Mouse (Mus musculus) lung, adult 2 months (tissue): ENCODE data around the gene Cpe.

ENCODE experiments used
- CTCF ChIP-seq: fragments of 200-500 bp; IDR thresholded peaks from 2 replicates; pipeline ENCODE4 v1.5.1; 2011; ENCODE audit warnings: mild to moderate bottlenecking, low read length, control low read depth; ENCODE audit not compliant: insufficient read depth
- POLR2A ChIP-seq: fragments of 200-500 bp; IDR thresholded peaks from 2 replicates; pipeline ENCODE4 v1.6.1; 2011; ENCODE audit warnings: low read depth, mild to moderate bottlenecking, control low read depth, low read length, borderline replicate concordance; ENCODE audit errors: extremely low read depth

DNA sequence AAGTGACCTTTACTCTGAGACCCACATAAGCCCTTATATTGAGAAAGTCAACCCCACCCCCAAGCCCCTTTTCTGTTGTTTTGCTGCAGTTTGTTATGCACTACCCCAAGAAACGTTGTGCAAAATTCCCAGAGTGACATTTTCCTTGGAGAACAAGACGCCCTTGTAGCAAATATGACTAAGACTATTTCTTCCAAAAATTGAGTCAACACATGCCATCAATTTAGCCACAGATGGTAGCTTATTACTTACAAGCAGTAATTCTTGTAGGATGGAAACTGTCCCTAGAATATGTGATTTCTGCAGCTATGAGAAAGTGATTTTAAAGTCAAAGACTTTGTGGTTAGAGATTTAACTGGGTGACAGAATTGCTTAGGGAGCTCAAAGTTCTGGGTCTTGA lies 37.8 kb downstream of the Cpe start:
- TF ChIP-seq CTCF (no peak), POLR2A (no peak)
